Mouse (Mus musculus) Patski (cell line): Measurements from ENCODE around the gene Gm3952. TPM values are rescaled to one million over a fixed set of nuclear protein-coding genes. Genes with fewer than 3 reads are reported as not detected.

Source experiments
- ATAC-seq: fragments of 100-300 bp; one replicate; pipeline ENCODE4 v1.8.0; 2021
- CTCF ChIA-PET: fragments of 350-600 bp; sonication (Branson Sonifier 250); formaldehyde crosslinking; loops from one replicate; lab custom pipeline; 2022; ENCODE audit warnings: inconsistent platforms; lab: Charles Lee
- POLR2A ChIA-PET: fragments of 350-600 bp; sonication (Branson Sonifier 250); formaldehyde crosslinking; loops from one replicate; lab custom pipeline; 2022; ENCODE audit warnings: antibody characterized with exemption, inconsistent platforms; lab: Charles Lee
- DNase-seq: peaks from one replicate; pipeline ENCODE4 v3.0.0-alpha.2; 2011; ENCODE audit warnings: low read depth, low spot score
- H3K27me3 ChIP-seq: fragments of 371-371 bp; one replicate; pipeline ENCODE4 v1.5.1; 2021
- CTCF ChIP-seq: fragments of 100-300 bp; IDR thresholded peaks from one replicate; pipeline ENCODE4 v1.5.1; 2021
- in situ Hi-C: fragments of 300-500 bp; cut with MboI; formaldehyde crosslinking; loops from 3 replicates; pipeline ENCODE4 v1.11.1; 2018; ENCODE audit warnings: low pct_unique_long_range_greater_than_20kb, mixed read lengths
- polyA plus RNA-seq: library from polyadenylated mRNA; unstranded; gene quantifications from one replicate; pipeline ENCODE4 v1.2.3, GENCODE M21; 2021

Gene Gm3952
- polyA plus RNA-seq, 1 experiment from 2014 or later: not detected

DNA sequence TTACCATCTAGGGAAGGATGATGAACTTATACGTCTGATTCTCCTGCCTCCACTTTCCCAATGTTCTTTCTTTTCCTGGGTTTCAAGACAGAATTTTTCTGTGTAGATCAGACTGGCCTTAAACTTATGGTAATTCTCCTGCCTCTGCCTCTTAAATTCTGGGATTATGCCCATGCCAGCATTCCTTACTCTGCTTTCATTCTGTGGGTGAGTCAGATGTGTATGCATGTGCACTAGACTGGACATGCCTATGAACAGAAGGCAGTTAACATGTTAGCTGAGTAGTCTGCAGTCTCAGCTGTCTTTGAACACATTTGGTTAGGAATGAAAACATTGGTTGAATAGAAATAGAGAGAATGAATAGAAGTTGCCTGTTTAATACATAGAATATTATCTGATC lies 94.1 kb downstream of the Gm3952 start:
- DNase-seq: no peak
- ChIA-PET POLR2A (no interaction called here), CTCF (interaction anchor here (16.0 kb wide), 1 partner anchor 53 kb away, joined by 155 read pairs; no protein-coding TSS in a partner anchor)
- H3K27me3 ChIP-seq: no peaks in the 10 kb centered on the region
- peak; percentile 47 for ATAC-seq
- no peak for TF ChIP-seq CTCF
- in situ Hi-C loops: no loop called here

DNA sequence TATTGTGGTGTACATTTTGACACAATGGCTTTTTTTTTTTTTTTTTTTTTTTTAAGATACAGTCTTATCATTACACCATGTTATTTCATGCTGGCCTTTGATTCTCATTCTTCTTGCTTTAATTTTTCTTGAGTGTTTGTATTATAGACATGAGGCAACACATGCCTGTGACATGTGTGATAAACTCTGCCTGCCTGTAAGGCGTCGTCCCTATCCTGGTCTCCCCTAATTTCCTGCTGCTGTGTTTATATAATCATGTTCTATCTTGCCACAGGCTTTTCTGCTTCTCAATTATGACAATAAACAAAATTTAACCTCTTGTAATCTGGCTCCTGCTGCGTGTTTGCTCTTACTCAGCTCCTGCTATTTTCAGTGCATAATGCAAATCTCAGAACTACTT lies 100.5 kb downstream of the Gm3952 start:
- H3K27me3 ChIP-seq: no peaks in the 10 kb centered on the region
- POLR2A ChIA-PET: interaction anchor here (0.7 kb wide), 1 partner anchor 44 kb away, joined by 12 read pairs; no protein-coding TSS in a partner anchor
- in situ Hi-C loops: no loop called here
- ATAC-seq (no peak), DNase-seq (no peak)
- TF ChIP-seq CTCF: no peak
- CTCF ChIA-PET: no interaction called here

DNA sequence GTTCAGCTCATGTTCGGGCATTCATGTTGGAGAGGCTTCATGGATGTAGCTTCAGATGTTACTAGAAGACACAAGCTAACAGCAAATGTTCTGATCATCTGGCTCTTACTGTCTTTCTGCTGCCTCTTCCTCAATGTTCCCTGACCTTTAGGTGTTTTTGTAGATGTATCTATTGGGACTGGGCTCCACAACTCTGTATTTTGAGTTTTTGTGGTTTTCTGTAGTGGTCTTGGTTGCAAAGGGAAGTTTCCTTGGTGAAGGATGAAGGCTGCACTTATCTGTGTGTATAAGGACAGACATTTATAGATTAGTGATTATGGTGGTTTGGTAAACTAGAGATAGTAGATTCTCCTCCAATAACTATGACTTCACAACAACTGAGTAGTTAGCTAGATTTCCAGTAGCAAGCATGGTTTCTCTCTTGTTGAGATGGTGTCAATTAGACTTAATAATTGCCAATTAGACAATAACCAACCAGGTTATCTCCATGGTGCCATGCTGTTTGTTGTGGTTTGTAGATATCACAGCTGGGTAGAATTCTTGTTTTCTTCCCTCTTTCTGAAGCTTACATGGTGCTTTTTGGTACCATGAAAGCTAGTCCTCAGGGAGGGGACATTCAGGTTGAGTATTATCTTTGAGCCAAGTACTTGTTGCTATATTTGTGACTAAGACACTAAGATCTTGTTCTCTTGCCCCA lies 101.6 kb downstream of the Gm3952 start:
- ATAC-seq (no peak), DNase-seq (no peak)
- POLR2A ChIA-PET: no interaction called here
- TF ChIP-seq CTCF: no peak
- H3K27me3 ChIP-seq: no peaks in the 10 kb centered on the region
- CTCF ChIA-PET: interaction anchor here (0.9 to 2.0 kb wide), 2 partner anchors 13 to 45 kb away, joined by 3 to 10 read pairs; no protein-coding TSS in a partner anchor
- in situ Hi-C loops: no loop called here

Other genes with a start within 250 kb of the Gm3952 start
- 916 TPM for gene Itgb1, start 113.0 kb downstream of the Gm3952 start, polyA plus RNA-seq